Mouse (Mus musculus): ENCODE measurements at regions not wholly inside any gene's neighbourhood (a gene's known extent, or its start where the extent isn't known, plus 50 kb on each side); places are given as distances from the start of the nearest gene placed in this dataset.

- peak; percentile 28 to 55 for DNase-seq
Measured at GRCm38 (mm10) chr15:30029257-30029899, 143.0 kb upstream of the Ctnnd2 start.

GRCm38 (mm10) chr15:30035367-30035766 is 137.0 kb upstream of the Ctnnd2 start:
- intact Hi-C loops (cut with DNase I) = loop anchor here (10.0 kb wide), 1 partner anchor 1229 kb away; no protein-coding TSS in a partner anchor
- no peak for DNase-seq

More at GRCm38 (mm10) chr15:30029257-30029899, 143.0 kb upstream of the Ctnnd2 start:
- intact Hi-C loops (cut with DNase I) = loop anchor here (5.0 kb wide), 1 partner anchor 713 kb away; no protein-coding TSS in a partner anchor

GRCm38 (mm10) chr15:30050851-30051250 is 121.5 kb upstream of the Ctnnd2 start:
- intact Hi-C loops (cut with DNase I) = no loop called here
- no peak for DNase-seq

- DNase-seq = no peak
- intact Hi-C loops (cut with DNase I) = no loop called here
Measured at GRCm38 (mm10) chr15:30059808-30060207, 112.6 kb upstream of the Ctnnd2 start.

- DNase-seq = no peak
- intact Hi-C loops (cut with DNase I) = no loop called here
Measured at GRCm38 (mm10) chr15:30060505-30061342, 111.7 kb upstream of the Ctnnd2 start.

- DNase-seq = no peak
- intact Hi-C loops (cut with DNase I) = no loop called here
Measured at GRCm38 (mm10) chr15:30071668-30072067, 100.7 kb upstream of the Ctnnd2 start.

- intact Hi-C loops (cut with DNase I) = no loop called here
- no peak for DNase-seq
Measured at GRCm38 (mm10) chr15:30072301-30072700, 100.1 kb upstream of the Ctnnd2 start.

- intact Hi-C loops (cut with DNase I) = no loop called here
- DNase-seq = no peak
Measured at GRCm38 (mm10) chr15:30087120-30087519, 85.3 kb upstream of the Ctnnd2 start.

- DNase-seq = no peak
- intact Hi-C loops (cut with DNase I) = no loop called here
Measured at GRCm38 (mm10) chr15:30122061-30122460, 50.3 kb upstream of the Ctnnd2 start.
